Mouse (Mus musculus) heart, postnatal 0 days (tissue): Measurements from ENCODE around the gene Prkca. TPM values are rescaled to one million over a fixed set of nuclear protein-coding genes. Genes with fewer than 3 reads are reported as not detected.

ENCODE experiments used
- ATAC-seq: fragments of 200-750 bp; cut with Nextera tagmentation; 2 replicates; pipeline ENCODE4 v1.8.0; 2017; ENCODE audit warnings: low read depth, moderate number of reproducible peaks, moderate library complexity; ENCODE audit not compliant: insufficient read depth
- DNase-seq: peaks from one replicate; pipeline ENCODE4 v3.0.0-alpha.2; 2016; ENCODE audit warnings: low spot score
- H3K27ac ChIP-seq: fragments of 300-500 bp; sonication (generic); 2 replicates; pipeline ENCODE4 v1.5.1; 2014; ENCODE audit warnings: low read depth, mild to moderate bottlenecking
- H3K27me3 ChIP-seq: fragments of 300-500 bp; sonication (generic); 2 replicates; pipeline ENCODE4 v1.6.1; 2014; ENCODE audit warnings: low read length, mixed read lengths; ENCODE audit not compliant: control insufficient read depth, insufficient read depth
- H3K36me3 ChIP-seq: fragments of 300-500 bp; sonication (generic); replicated peaks from 2 replicates; pipeline ENCODE4 v1.6.1; 2014; ENCODE audit warnings: low read length, mixed read lengths; ENCODE audit not compliant: control insufficient read depth, insufficient read depth
- H3K4me1 ChIP-seq: fragments of 300-500 bp; sonication (generic); 2 replicates; pipeline ENCODE4 v1.6.1; 2014; ENCODE audit warnings: antibody characterized with exemption; ENCODE audit not compliant: control insufficient read depth, insufficient read depth
- H3K4me2 ChIP-seq: fragments of 300-500 bp; sonication (generic); 2 replicates; pipeline ENCODE4 v1.6.1; 2014; ENCODE audit warnings: low read depth, mild to moderate bottlenecking, low read length, moderate library complexity
- H3K4me3 ChIP-seq: fragments of 300-500 bp; sonication (generic); 2 replicates; pipeline ENCODE4 v1.5.1; 2014; ENCODE audit warnings: low read depth, low read length
- H3K9ac ChIP-seq: fragments of 300-500 bp; sonication (generic); replicated peaks from 2 replicates; pipeline ENCODE4 v1.6.1; 2014; ENCODE audit warnings: low read depth, low read length, mixed read lengths
- H3K9me3 ChIP-seq: fragments of 300-500 bp; sonication (generic); replicated peaks from 2 replicates; pipeline ENCODE4 v1.6.1; 2016; ENCODE audit warnings: low read length; ENCODE audit not compliant: control insufficient read depth
- CTCF ChIP-seq: IDR thresholded peaks from 2 replicates; pipeline ENCODE4 v1.5.1; 2016; ENCODE audit warnings: antibody characterized with exemption, control low read depth, low read depth
- EP300 ChIP-seq: IDR thresholded peaks from 2 replicates; pipeline ENCODE4 v1.6.1; 2016; ENCODE audit warnings: antibody characterized with exemption, low read depth
- WGBS: fragments of 180-500 bp; shearing (Covaris S2); extraction: QIAGEN DNeasy Blood & Tissue Kit; methylation state at CpG from one replicate; pipeline ENCODE4 v1.1.7; 2014; 5-methylcytosine and 5-hydroxymethylcytosine counted together
- polyA plus RNA-seq: library from polyadenylated mRNA; unstranded; fragments of >200 nt; fragmentation: Nextera tagmentation; extraction: Ambion mirVana; gene quantifications from 2 replicates; pipeline ENCODE4 v1.2.1, GENCODE M21; 2015
- total RNA-seq: library from RNA; depleted of rRNA; stranded (reverse); fragments of >200 nt; gene quantifications from 2 replicates; pipeline ENCODE4 v1.2.3, GENCODE M21; 2014; ENCODE audit warnings: low replicate concordance

The Prkca gene
- total and polyA plus RNA-seq, 2 experiments from 2014 or later = 7.0 to 11.2 TPM

- 0 out of 2 replicates have a peak, but pooled peaks cover 6% of the 10 kb centered on the region for H3K36me3 ChIP-seq
- TF ChIP-seq CTCF = no peak
- TF ChIP-seq EP300 = no peak
- no peak overlapping the region for H3K9ac ChIP-seq
- H3K9me3 ChIP-seq = no peaks in the 10 kb centered on the region
- 81% methylated on average over 11 of the region's 11 CpGs for WGBS
- ATAC-seq = no peak
- DNase-seq = no peak
- no peaks in the 10 kb centered on the region; the same call in 1 of the 2 replicates for H3K4me1 ChIP-seq
- no peaks in the 10 kb centered on the region for H3K27me3 ChIP-seq
- no peak overlapping the region for H3K4me2 ChIP-seq
- H3K27ac ChIP-seq = no peak overlapping the region
- no peak overlapping the region for H3K4me3 ChIP-seq
Measured at GRCm38 (mm10) chr11:108330818-108331217, 12.9 kb downstream of the Prkca start.

GRCm38 (mm10) chr11:108325943-108326342 lies 17.8 kb downstream of the Prkca start:
- Histone ChIP-seq H3K4me1 (no peaks in the 10 kb centered on the region; the same call in 1 of the 2 replicates), H3K27ac (no peak overlapping the region), H3K27me3 (no peaks in the 10 kb centered on the region), H3K36me3 (no peaks in the 10 kb centered on the region; the same call in 1 of the 2 replicates), H3K4me2 (no peak overlapping the region), H3K4me3 (no peak overlapping the region), H3K9me3 (no peaks in the 10 kb centered on the region), H3K9ac (no peak overlapping the region)
- DNase-seq = no peak
- no peak for TF ChIP-seq EP300
- TF ChIP-seq CTCF = no peak
- 86% methylated on average over 8 of the region's 8 CpGs for WGBS
- no peak for ATAC-seq

GRCm38 (mm10) chr11:108322156-108322555 lies 21.6 kb downstream of the Prkca start:
- no peak overlapping the region for H3K4me3 ChIP-seq
- no peak overlapping the region for H3K4me2 ChIP-seq
- H3K27me3 ChIP-seq = no peaks in the 10 kb centered on the region
- 79% methylated on average over 2 of the region's 2 CpGs for WGBS
- H3K27ac ChIP-seq = no peak overlapping the region
- TF ChIP-seq EP300 = no peak
- no peak for TF ChIP-seq CTCF
- H3K9ac ChIP-seq = no peak overlapping the region
- no peaks in the 10 kb centered on the region for H3K4me1 ChIP-seq
- H3K36me3 ChIP-seq = no peaks in the 10 kb centered on the region; the same call in 1 of the 2 replicates
- no peak for DNase-seq
- H3K9me3 ChIP-seq = no peaks in the 10 kb centered on the region
- ATAC-seq = no peak

GRCm38 (mm10) chr11:108320561-108320960 lies 23.2 kb downstream of the Prkca start:
- WGBS = 61% methylated on average over 7 of the region's 7 CpGs
- DNase-seq = no peak

GRCm38 (mm10) chr11:108319162-108319561 lies 24.6 kb downstream of the Prkca start:
- Histone ChIP-seq H3K36me3 (no peaks in the 10 kb centered on the region; the same call in 1 of the 2 replicates), H3K4me1 (no peaks in the 10 kb centered on the region), H3K9ac (no peak overlapping the region), H3K9me3 (no peaks in the 10 kb centered on the region), H3K4me2 (no peak overlapping the region), H3K27me3 (no peaks in the 10 kb centered on the region), H3K27ac (no peak overlapping the region), H3K4me3 (no peak overlapping the region)
- ATAC-seq (no peak), DNase-seq (no peak)
- no peak for TF ChIP-seq CTCF
- WGBS = 63% methylated on average over 11 of the region's 11 CpGs

More at GRCm38 (mm10) chr11:108320561-108320960, 23.2 kb downstream of the Prkca start:
- Histone ChIP-seq H3K9me3 (no peaks in the 10 kb centered on the region), H3K27ac (no peak overlapping the region), H3K4me1 (no peaks in the 10 kb centered on the region), H3K9ac (no peak overlapping the region), H3K4me3 (no peak overlapping the region), H3K4me2 (no peak overlapping the region), H3K27me3 (no peaks in the 10 kb centered on the region), H3K36me3 (no peaks in the 10 kb centered on the region; the same call in 1 of the 2 replicates)
- no peak for TF ChIP-seq EP300
- no peak for TF ChIP-seq CTCF
- no peak for ATAC-seq

- Histone ChIP-seq H3K27me3 (no peaks in the 10 kb centered on the region), H3K4me3 (no peak overlapping the region), H3K27ac (no peak overlapping the region), H3K4me1 (0 out of 2 replicates have a peak, but pooled peaks cover 6% of the 10 kb centered on the region), H3K36me3 (no peaks in the 10 kb centered on the region; the same call in 1 of the 2 replicates), H3K9me3 (no peaks in the 10 kb centered on the region), H3K4me2 (no peak overlapping the region), H3K9ac (no peak overlapping the region)
- TF ChIP-seq CTCF (no peak), EP300 (no peak)
- DNase-seq (no peak), ATAC-seq (no peak)
- 77% methylated on average over 6 of the region's 6 CpGs for WGBS
Measured at GRCm38 (mm10) chr11:108317878-108318277, 25.9 kb downstream of the Prkca start.
